Mouse (Mus musculus) gonadal fat pad, adult 2 months (tissue): ENCODE measurements around the gene Gm4303. TPM values are rescaled to one million over a fixed set of nuclear protein-coding genes. Genes with fewer than 3 reads are reported as not detected.
"Not testable (repeated sequence)": the region's sequence is repeated elsewhere in the genome, so short reads cannot be mapped to it uniquely, and the experiment has no call there.

ENCODE experiments used
- DNase-seq: peaks from one replicate; pipeline ENCODE4 v3.0.0-alpha.2; 2012; ENCODE audit warnings: low read depth
- polyA plus RNA-seq: library from polyadenylated mRNA; depleted of rRNA; stranded (reverse); fragments of >200 nt; gene quantifications from 2 replicates; pipeline ENCODE4 v1.2.3, GENCODE M21; 2012; rRNA removed

Gm4303 gene
- not detected in 2 replicates for polyA plus RNA-seq

DNA sequence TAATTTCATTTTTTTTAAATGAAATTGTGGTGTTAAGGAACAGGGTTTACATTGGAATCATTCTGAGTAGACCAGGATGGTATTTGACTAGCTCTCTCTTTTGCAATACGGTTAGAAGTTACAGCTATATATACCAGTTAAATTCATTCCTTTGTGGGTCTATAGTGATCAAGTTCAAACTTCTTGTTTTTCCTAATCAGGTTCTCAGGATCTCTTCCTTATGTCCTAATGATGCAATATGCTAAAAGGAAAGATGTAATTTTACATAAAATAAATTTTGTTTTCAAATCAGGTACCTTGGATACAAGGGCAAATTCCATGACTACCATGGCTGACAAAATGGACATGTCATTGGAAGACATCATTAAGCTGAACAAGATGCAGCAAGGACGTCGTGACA, at the start of gene Gm4303:
Gm4303 (plus strand) TSS at position 301 of the 400 bp plus-strand sequence.
- DNase-seq = not testable (repeated sequence)

DNA sequence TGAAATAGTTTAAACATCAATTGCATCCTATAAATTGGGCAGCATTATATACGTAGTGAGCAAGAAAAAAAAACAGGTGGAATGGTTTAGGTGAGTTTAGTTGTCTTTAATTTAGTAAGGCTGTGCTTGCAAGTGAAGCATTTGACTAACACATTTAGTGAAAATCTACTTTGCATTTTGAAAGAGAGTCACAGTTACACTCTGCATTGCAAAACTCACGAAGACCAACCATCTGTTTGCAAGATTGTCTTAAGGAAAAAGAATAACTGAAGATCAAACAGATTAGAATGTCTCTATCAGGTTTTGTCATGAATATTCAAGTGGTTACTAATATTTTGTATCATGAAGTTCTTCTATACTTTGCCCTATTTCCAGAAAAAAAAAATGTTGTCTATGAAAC, 49.7 kb upstream of the Gm4303 start:
- DNase-seq = no peak

DNA sequence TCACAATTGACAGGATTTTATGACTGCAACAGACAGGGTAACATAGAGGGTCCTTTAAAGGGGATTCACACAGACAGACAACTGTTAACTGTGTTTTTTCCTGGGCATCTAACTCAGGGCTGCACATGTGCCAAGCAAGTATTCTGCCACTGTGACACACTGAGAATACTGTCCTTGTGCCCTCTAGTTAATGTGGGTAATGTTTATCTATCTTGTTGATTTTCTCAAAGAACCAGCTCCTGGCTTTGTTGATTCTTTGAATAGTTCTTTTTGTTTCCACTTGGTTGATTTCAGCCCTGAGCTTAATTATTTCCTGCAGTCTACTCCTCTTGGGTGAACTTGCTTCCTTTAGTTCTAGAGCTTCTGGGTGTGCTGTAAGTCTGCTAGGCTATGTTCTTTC, 45.7 kb upstream of the Gm4303 start:
- not testable (repeated sequence) for DNase-seq

DNA sequence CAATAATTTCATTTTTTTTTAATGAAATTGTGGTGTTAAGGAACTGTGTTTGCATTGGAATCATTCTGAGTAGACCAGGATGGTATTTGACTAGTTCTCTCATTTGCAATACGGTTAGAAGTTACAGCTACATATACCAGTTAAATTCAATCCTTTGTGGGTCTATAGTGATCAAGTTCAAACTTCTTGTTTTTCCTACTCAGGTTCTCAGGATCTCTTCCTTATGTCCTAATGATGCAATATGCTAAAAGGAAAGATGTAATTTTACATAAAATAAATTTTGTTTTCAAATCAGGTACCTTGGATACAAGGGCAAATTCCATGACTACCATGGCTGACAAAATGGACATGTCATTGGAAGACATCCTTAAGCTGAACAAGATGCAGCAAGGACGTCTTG, 10.4 kb upstream of the Gm4303 start, which contains the start of gene Gm4301:
Gm4301 (plus strand) TSS at position 301 of the 400 bp plus-strand sequence.
- DNase-seq = not testable (repeated sequence)

DNA sequence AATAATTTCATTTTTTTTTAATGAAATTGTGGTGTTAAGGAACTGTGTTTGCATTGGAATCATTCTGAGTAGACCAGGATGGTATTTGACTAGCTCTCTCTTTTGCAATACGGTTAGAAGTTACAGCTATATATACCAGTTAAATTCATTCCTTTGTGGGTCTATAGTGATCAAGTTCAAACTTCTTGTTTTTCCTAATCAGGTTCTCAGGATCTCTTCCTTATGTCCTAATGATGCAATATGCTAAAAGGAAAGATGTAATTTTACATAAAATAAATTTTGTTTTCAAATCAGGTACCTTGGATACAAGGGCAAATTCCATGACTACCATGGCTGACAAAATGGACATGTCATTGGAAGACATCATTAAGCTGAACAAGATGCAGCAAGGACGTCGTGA, 5.2 kb upstream of the Gm4303 start, which contains the start of gene Gm4302:
Gm4302 (plus strand) TSS at position 301 of the 400 bp plus-strand sequence.
- DNase-seq = not testable (repeated sequence)

DNA sequence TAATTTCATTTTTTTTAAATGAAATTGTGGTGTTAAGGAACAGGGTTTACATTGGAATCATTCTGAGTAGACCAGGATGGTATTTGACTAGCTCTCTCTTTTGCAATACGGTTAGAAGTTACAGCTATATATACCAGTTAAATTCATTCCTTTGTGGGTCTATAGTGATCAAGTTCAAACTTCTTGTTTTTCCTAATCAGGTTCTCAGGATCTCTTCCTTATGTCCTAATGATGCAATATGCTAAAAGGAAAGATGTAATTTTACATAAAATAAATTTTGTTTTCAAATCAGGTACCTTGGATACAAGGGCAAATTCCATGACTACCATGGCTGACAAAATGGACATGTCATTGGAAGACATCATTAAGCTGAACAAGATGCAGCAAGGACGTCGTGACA, 5.0 kb downstream of the Gm4303 start, which contains the start of gene Gm4305:
Gm4305 (plus strand) TSS at position 301 of the 400 bp plus-strand sequence.
- DNase-seq = not testable (repeated sequence)

DNA sequence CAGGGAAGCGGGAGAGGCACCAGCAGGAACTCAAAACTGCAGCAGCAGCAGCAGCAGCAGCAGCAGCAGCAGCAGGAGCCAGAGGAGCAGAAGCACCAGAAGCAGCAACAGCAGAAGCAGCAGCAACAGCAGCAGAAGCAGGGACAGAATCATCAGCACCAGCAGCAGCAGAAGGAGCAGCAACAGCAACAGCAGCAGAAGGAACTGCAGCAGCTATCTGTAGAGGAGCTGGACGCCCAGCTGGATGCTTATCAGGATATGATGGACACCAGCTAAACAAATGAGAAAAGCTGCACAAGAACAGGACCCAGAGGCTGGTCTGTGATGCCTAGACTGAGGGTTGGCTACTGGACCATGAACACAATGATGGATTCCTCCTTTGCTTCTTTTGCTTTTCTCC, 11.1 kb downstream of the Gm4303 start:
- DNase-seq = not testable (repeated sequence)

DNA sequence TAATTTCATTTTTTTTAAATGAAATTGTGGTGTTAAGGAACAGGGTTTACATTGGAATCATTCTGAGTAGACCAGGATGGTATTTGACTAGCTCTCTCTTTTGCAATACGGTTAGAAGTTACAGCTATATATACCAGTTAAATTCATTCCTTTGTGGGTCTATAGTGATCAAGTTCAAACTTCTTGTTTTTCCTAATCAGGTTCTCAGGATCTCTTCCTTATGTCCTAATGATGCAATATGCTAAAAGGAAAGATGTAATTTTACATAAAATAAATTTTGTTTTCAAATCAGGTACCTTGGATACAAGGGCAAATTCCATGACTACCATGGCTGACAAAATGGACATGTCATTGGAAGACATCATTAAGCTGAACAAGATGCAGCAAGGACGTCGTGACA, 15.3 kb downstream of the Gm4303 start, which contains the start of gene Gm4307:
Gm4307 (plus strand) TSS at position 301 of the 400 bp plus-strand sequence.
- not testable (repeated sequence) for DNase-seq

DNA sequence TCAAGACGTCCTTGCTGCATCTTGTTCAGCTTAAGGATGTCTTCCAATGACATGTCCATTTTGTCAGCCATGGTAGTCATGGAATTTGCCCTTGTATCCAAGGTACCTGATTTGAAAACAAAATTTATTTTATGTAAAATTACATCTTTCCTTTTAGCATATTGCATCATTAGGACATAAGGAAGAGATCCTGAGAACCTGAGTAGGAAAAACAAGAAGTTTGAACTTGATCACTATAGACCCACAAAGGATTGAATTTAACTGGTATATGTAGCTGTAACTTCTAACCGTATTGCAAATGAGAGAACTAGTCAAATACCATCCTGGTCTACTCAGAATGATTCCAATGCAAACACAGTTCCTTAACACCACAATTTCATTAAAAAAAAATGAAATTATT, 36.7 kb downstream of the Gm4303 start, which contains the start of gene Gm4312:
Gm4312 (minus strand) TSS at position 101 of the 400 bp plus-strand sequence.
- not testable (repeated sequence) for DNase-seq

Other genes with a start within 250 kb of the Gm4303 start
- gene Gm4301, start 10.3 kb upstream of the Gm4303 start, polyA plus RNA-seq = not detected in 2 replicates
- not detected in 2 replicates for gene Gm4302, start 5.1 kb upstream of the Gm4303 start, polyA plus RNA-seq
- not detected in 2 replicates for gene Gm4305, start 5.1 kb downstream of the Gm4303 start, polyA plus RNA-seq
- not detected in 2 replicates for gene Gm4307, start 15.4 kb downstream of the Gm4303 start, polyA plus RNA-seq
- not detected in 2 replicates for gene Gm4312, start 36.6 kb downstream of the Gm4303 start, polyA plus RNA-seq
- 9.0 and 10.5 TPM in 2 replicates for gene Tmtc3, start 141.4 kb downstream of the Gm4303 start, polyA plus RNA-seq
- 0.49 and 0.61 TPM in 2 replicates for gene Cep290, start 141.6 kb downstream of the Gm4303 start, polyA plus RNA-seq
- gene 4930430F08Rik, start 244.5 kb downstream of the Gm4303 start, polyA plus RNA-seq = 6.3 and 6.6 TPM in 2 replicates
- gene 1700017N19Rik, start 244.5 kb downstream of the Gm4303 start, polyA plus RNA-seq = 0.14 and 0.28 TPM in 2 replicates